ENCODE assay signal across 8 mouse cellular contexts in genomic region chr6:7692037-7692436, GRCm38 (mm10). TPM values are rescaled to one million over a fixed set of nuclear protein-coding genes. Genes with fewer than 3 reads are reported as not detected.
DNase-seq lines count a peak whose midpoint lies in the region; ATAC-seq and TF ChIP-seq lines count a peak whose summit lies in the region.

No protein-coding gene starts in this region.

- H3K9ac ChIP-seq in heart, embryonic 15.5 days, result no peak overlapping the region
- H3K9ac ChIP-seq in hindbrain, embryonic 14.5 days, result peak overlapping the region; percentile 79
- peak overlapping the region; percentile 73 for H3K9ac ChIP-seq in midbrain, embryonic 14.5 days (replicated peaks; ENCODE audit: low read length)

- peaks cover 4% of the 10 kb centered on the region for H3K4me1 ChIP-seq in heart, embryonic 15.5 days (replicated peaks)
- 0 out of 2 replicates have a peak, but pooled peaks cover 3% of the 10 kb centered on the region for H3K4me1 ChIP-seq in hindbrain, embryonic 14.5 days (replicated peaks; ENCODE audit: control insufficient read depth, insufficient read depth, low read length)
- H3K4me1 ChIP-seq in midbrain, embryonic 14.5 days (ENCODE audit: control insufficient read depth, insufficient read depth, low read length), result 0 out of 2 replicates have a peak, but pooled peaks cover 5% of the 10 kb centered on the region

- TF ChIP-seq CTCF in brain, embryonic 14.5 days (IDR thresholded peaks at IDR 0.05; ENCODE audit: borderline replicate concordance, extremely low read depth, insufficient read depth, insufficient read length), result no peak

- no peak for ATAC-seq in heart, embryonic 15.5 days (replicated peaks; ENCODE audit: insufficient number of reproducible peaks, insufficient read depth, low FRiP score, low read depth)
- no peak for ATAC-seq in hindbrain, embryonic 14.5 days (ENCODE audit: low FRiP score)
- no peak for ATAC-seq in midbrain, embryonic 14.5 days (ENCODE audit: low FRiP score, low TSS enrichment)

- 39% methylated on average over 15 of the region's 15 CpGs for WGBS in heart, embryonic 15.5 days
- 39% methylated on average over 15 of the region's 15 CpGs for WGBS in hindbrain, embryonic 14.5 days
- WGBS in midbrain, embryonic 14.5 days, result 41% methylated on average over 15 of the region's 15 CpGs

- no peak overlapping the region for H3K27ac ChIP-seq in heart, embryonic 15.5 days
- H3K27ac ChIP-seq in hindbrain, embryonic 14.5 days, result no peak overlapping the region
- no peak overlapping the region for H3K27ac ChIP-seq in midbrain, embryonic 14.5 days (replicated peaks; ENCODE audit: low read depth, low read length)

- no peak for DNase-seq in heart, adult 18-20 months
- peak; percentile 22 for DNase-seq in brain, embryonic 14.5 days (ENCODE audit: low read depth)
- DNase-seq in hindbrain, embryonic 14.5 days (ENCODE audit: low spot score), result no peak
- peak; percentile 8 for DNase-seq in midbrain, embryonic 14.5 days
- no peak for DNase-seq in adrenal gland, adult 18-20 months (ENCODE audit: low spot score in 2 of 2)
- DNase-seq in adrenal gland, adult (ENCODE audit: inconsistent age in 2 of 2, low spot score in 1 of 2), result no peak
- no peak for DNase-seq in urinary bladder, adult 2 months (ENCODE audit: low spot score)

- no peaks in the 10 kb centered on the region for H3K27me3 ChIP-seq in heart, embryonic 15.5 days
- H3K27me3 ChIP-seq in hindbrain, embryonic 14.5 days (ENCODE audit: control insufficient read depth, insufficient read depth, low read length), result no peaks in the 10 kb centered on the region
- H3K27me3 ChIP-seq in midbrain, embryonic 14.5 days (ENCODE audit: control insufficient read depth, insufficient read depth, low read length), result no peaks in the 10 kb centered on the region; the same call in 1 of the 2 replicates

- H3K9me3 ChIP-seq in heart, embryonic 15.5 days (replicated peaks), result no peaks in the 10 kb centered on the region
- no peaks in the 10 kb centered on the region for H3K9me3 ChIP-seq in hindbrain, embryonic 14.5 days (ENCODE audit: control insufficient read depth, low read length)
- no peaks in the 10 kb centered on the region for H3K9me3 ChIP-seq in midbrain, embryonic 14.5 days (ENCODE audit: control insufficient read depth, low read length)

- H3K4me2 ChIP-seq in heart, embryonic 15.5 days, result peak overlapping the region; percentile 94
- peak overlapping the region; percentile 82 for H3K4me2 ChIP-seq in hindbrain, embryonic 14.5 days (replicated peaks)
- H3K4me2 ChIP-seq in midbrain, embryonic 14.5 days (ENCODE audit: low read length), result peak overlapping the region; percentile 89

- no peaks in the 10 kb centered on the region for H3K36me3 ChIP-seq in heart, embryonic 15.5 days
- H3K36me3 ChIP-seq in hindbrain, embryonic 14.5 days (replicated peaks; ENCODE audit: control insufficient read depth, insufficient read depth), result no peaks in the 10 kb centered on the region
- H3K36me3 ChIP-seq in midbrain, embryonic 14.5 days (ENCODE audit: control insufficient read depth, insufficient read depth, low read length), result no peaks in the 10 kb centered on the region

- H3K4me3 ChIP-seq in heart, embryonic 15.5 days, result peak overlapping the region; percentile 66
- H3K4me3 ChIP-seq in hindbrain, embryonic 14.5 days (replicated peaks; ENCODE audit: low read length), result peak overlapping the region; percentile 86
- peak overlapping the region; percentile 74 for H3K4me3 ChIP-seq in midbrain, embryonic 14.5 days (replicated peaks; ENCODE audit: low read depth, low read length)

- no peak for TF ChIP-seq POLR2A in brain, embryonic 14.5 days (IDR thresholded peaks at IDR 0.05; ENCODE audit: borderline replicate concordance, extremely low read depth, insufficient read depth, insufficient read length, poor library complexity, severe bottlenecking)

RNA-seq across cellular contexts. Expression of gene Asns, which starts 1.0 kb away (rescaled TPM):
- polyA plus RNA-seq in heart, embryonic 15.5 days (2015; fragmentation: Nextera tagmentation; extraction: Ambion mirVana), result 16.1 and 23.7 TPM in 2 replicates
- 1 to 10 TPM; 3.2 to 6.4 TPM for total RNA-seq in heart, adult 18-20 months (2021)
- 27.5 and 35.1 TPM in 2 replicates for polyA plus RNA-seq in brain, embryonic 14.5 days (2012; rRNA removed)
- polyA plus RNA-seq in hindbrain, embryonic 14.5 days (2014; fragmentation: Nextera tagmentation; extraction: Ambion mirVana), result 118 and 127 TPM in 2 replicates
- 77.9 and 92.0 TPM in 2 replicates for polyA plus RNA-seq in midbrain, embryonic 14.5 days (2014; fragmentation: Nextera tagmentation; extraction: Ambion mirVana)
- total RNA-seq in adrenal gland, adult 18-20 months (2021), result 10 to 100 TPM; 51.2 to 58.4 TPM
- 18.9 and 21.7 TPM in 2 replicates for polyA plus RNA-seq in urinary bladder, adult 2 months (2012; rRNA removed)

Comparison
In these comparisons a context has a peak if more than half of its experiments do, and no peak if none do; other contexts are left out.
1. DNase-seq: peak in brain, embryonic 14.5 days (single experiment) and midbrain, embryonic 14.5 days (single experiment); none in heart, adult 18-20 months (0 of 2), hindbrain, embryonic 14.5 days (single experiment), adrenal gland, adult 18-20 months (0 of 2), adrenal gland, adult (0 of 2) and urinary bladder, adult 2 months (single experiment).
2. Peak in every context shown above with its lines, with median percentiles within 50 percentile points of each other: H3K4me2 ChIP-seq and H3K4me3 ChIP-seq.